9 mouse cellular contexts compared by ENCODE assay signal in genomic region chr12:25012555-25013540, GRCm38 (mm10). TPM values are rescaled to one million over a fixed set of nuclear protein-coding genes. Genes with fewer than 3 reads are reported as not detected.
A peak's percentile ranks its signal among the peaks of the same experiment; 100 is the strongest.
DNase-seq lines count a peak whose midpoint lies in the region.
"Had no signal": no experiment of that assay in that cellular context is flagged by ENCODE, and none has a peak within 500 bp of the region (broad histone marks: within the 10 kb centered on the region; RNA-seq: fewer than 3 reads in every experiment).

No protein-coding gene starts in this region.

- peak; percentile 65 for DNase-seq in right cerebral cortex, adult 18-20 months
- DNase-seq in right cerebral cortex, postnatal 10 days (ENCODE audit: low spot score in 2 of 2): no peak
- DNase-seq in adrenal gland, postnatal 25 days: peak; percentile 29
- peak; percentile 38 for DNase-seq in heart, postnatal 4 days
- DNase-seq in thymus, postnatal 10 days (ENCODE audit: low spot score in 2 of 2): peak; percentile 39 to 46
- DNase-seq in kidney, postnatal 36 days: no peak
- DNase-seq in B cell, adult 2 months: no peak
- DNase-seq: cerebellum, adult 9-10 months; right cerebral cortex, postnatal 25 days had no signal

RNA-seq across cellular contexts. Expression of gene Kidins220, which starts 38.1 kb away (rescaled TPM):
- 84.4 and 114 TPM in 2 replicates for total RNA-seq in adrenal gland, postnatal 25 days (2021)
- total RNA-seq in heart, postnatal 4 days (2021): 100 to 1,000 TPM; 109 to 123 TPM

Comparison
In these comparisons a context has a peak if more than half of its experiments do, and no peak if none do; other contexts are left out.
1. DNase-seq: peak in right cerebral cortex, adult 18-20 months (single experiment), adrenal gland, postnatal 25 days (single experiment), heart, postnatal 4 days (single experiment) and thymus, postnatal 10 days (2 of 2); none in right cerebral cortex, postnatal 10 days (0 of 2), kidney, postnatal 36 days (0 of 2) and B cell, adult 2 months (0 of 2).